Mouse (Mus musculus): ENCODE results near the gene Wwp2.

GRCm38 (mm10) chr8:107540623-107541022 is 104.5 kb downstream of the Wwp2 start:
- no peak for TF ChIP-seq POLR2A (IDR thresholded peaks at IDR 0.05; ENCODE audit: borderline replicate concordance, extremely low read depth, insufficient read depth, insufficient read length, poor library complexity, severe bottlenecking)
- no peak for TF ChIP-seq CTCF (IDR thresholded peaks at IDR 0.05; ENCODE audit: borderline replicate concordance, extremely low read depth, insufficient read depth, insufficient read length)

All from brain, embryonic 14.5 days (tissue).